Mouse (Mus musculus) adrenal gland, adult 18-20 months (tissue): ENCODE measurements at regions not wholly inside any gene's neighbourhood (a gene's known extent, or its start where the extent isn't known, plus 50 kb on each side); places are given as distances from the start of the nearest gene placed in this dataset.
A peak's percentile ranks its signal among the peaks of the same experiment; 100 is the strongest.

ENCODE experiments used
- DNase-seq, 2 experiments: peaks; one replicate each; pipeline ENCODE4 v3.0.0; 2021 to 2022; ENCODE audit warnings: low spot score in 2 of 2

DNA sequence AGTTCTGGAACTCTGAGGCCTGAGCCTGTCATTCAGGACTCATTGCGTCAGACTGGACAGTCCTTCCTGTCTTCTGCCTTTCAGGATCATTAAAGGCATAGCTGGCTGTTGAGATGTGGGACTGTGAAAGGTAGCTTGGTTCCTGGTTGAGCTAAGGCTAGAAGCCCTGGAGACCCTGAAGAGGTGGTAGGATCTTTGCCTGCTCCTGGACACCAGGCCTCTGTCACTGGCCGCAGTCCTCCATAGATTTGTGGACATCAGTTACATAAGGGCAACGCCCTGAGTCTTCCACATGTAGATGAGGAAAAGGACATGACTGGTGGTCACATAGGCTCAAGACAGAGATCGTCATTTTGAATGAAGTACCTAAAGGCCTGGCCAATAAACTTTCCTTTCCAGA lies 127.9 kb downstream of the Opa1 start:
- no peak for DNase-seq

DNA sequence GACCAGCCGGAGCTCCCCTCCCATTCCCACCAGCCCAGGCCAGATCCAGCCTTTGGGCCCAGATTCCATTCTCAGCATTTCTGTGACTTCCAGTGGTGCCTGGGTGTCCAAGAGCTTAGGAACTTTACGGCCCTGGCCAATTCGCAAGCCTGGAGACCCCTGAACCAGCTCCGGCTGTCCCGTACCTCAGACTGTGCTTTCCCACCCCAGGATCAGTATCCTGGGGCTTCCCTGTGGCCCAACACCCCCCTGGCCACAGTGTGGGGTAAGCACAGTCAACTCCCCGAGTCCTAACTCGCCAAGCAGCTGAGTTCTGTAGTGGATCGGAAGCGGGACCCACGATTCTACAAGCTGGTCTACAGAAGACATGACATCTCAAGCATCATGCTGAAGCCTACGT lies 128.5 kb downstream of the Opa1 start:
- no peak for DNase-seq

DNA sequence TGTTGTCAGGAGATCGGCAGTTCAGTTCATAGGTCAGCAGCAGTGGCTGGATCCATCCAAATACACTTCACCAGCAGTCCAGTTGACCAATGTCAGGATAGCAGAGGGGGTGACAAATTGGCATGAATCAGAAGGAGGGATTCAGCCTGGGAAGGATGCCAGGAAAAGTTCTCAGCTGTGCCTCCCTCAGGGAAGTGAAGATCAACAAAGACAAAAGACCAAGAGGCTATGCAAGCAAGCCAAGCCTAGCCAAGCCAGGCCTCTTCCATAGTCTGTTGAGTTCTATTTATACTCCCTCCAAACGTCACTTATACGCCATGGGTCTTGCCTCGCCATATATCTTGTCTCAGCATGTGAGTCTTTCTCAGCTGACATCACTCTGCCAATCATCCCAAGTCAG lies 129.9 kb downstream of the Opa1 start:
- no peak for DNase-seq

DNA sequence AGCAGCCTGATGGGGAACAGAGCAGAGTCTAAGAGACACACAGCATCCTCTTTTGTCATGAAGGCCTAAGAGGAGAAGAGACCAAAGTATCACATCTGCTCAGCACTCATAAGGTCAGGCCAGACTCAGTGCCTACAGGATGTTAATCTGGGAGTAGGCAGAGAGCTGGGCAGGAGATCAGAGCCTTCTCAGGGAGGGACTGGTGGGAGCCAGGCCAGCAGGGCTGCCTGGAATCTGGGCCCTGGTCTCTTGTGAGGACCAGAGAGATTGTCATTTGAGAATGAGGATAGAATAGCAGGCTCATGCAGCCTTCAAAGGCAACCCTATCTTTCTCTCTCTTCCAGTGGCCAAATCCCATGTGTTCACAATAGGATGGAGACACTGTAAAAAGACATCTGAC lies 132.3 kb downstream of the Opa1 start:
- DNase-seq, result no peak

DNA sequence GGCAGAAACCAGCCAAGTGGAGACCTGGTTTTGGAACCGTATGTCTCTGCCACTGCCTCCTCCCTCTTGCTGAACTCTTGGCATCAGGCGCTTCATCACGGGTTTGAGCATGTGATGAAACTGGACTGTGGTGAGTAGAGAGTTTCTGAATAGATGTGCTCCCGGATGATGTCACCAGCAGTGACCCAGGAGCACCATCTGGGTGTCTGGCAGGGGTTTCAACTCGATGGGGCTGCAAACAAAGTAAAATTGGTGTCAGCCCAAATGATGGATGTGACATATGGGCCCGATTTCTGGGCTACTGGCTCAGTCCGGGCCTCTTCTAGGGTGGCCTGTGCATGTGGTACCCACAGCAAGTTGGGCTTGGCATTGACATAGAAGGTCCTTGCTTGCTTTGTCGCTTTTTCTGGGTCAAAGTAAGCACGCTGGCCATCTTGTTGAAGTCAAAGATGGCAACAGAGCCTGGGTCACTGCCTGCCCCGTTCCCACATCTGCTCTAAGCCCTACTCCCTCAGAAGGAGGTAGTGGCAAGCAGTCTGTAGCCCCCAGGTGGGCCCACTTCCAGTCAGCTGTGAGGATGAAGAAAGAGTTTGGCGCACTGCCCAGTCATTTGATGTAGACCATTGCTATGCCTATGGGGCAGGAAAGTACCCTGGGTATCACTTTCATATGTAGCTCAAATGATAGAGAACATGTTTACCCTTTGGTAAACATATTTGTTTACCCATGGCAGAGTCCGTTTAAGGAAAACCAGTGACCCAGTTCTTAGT lies 133.0 kb downstream of the Opa1 start:
- DNase-seq, result no peak

DNA sequence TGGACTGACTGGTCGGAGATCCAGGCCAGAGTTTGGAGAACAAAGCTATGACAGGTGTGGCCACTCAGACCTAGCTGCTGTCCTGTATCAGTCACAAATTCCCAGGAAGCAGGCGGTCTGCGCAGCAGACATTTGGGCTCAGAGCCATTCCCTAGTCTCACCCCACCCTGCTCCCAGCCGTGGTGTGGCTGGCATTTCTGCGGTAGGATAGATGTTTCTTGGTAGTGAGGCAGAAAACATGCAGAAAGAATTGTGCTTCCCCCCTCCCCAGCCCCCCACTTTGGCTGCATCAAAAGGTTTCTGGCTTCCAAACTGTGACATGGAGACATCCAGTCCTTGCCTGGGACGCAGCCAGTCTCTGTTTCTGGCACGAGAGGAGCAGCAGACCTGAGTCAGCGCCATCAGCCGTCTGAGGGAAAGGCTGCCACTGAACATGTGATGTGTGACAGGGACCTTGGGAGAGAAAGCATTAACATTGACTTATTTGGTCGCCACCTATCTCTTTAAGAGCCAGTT lies 135.5 kb downstream of the Opa1 start:
- DNase-seq, result peak in 1 of 2 experiments; percentile 24

DNA sequence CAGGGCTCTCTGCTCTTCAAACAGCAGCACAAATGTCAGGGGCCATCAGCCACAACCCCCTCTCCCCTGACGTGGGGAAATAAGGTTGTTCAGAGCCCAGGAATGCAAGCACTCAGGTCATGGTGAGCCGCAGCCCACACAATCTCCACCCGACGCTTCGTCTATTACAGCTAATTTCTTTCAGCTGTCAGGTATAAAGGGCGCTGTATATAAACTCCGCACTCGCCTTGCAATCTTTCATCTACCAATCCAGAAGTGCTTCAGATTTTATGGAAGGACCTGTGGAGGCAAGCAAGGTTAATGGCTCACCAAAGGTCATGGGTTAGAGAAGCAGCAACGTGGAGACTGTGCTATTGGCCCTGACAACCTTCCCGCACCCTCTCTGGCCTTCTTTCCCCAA lies 139.8 kb downstream of the Opa1 start:
- DNase-seq, result no peak

DNA sequence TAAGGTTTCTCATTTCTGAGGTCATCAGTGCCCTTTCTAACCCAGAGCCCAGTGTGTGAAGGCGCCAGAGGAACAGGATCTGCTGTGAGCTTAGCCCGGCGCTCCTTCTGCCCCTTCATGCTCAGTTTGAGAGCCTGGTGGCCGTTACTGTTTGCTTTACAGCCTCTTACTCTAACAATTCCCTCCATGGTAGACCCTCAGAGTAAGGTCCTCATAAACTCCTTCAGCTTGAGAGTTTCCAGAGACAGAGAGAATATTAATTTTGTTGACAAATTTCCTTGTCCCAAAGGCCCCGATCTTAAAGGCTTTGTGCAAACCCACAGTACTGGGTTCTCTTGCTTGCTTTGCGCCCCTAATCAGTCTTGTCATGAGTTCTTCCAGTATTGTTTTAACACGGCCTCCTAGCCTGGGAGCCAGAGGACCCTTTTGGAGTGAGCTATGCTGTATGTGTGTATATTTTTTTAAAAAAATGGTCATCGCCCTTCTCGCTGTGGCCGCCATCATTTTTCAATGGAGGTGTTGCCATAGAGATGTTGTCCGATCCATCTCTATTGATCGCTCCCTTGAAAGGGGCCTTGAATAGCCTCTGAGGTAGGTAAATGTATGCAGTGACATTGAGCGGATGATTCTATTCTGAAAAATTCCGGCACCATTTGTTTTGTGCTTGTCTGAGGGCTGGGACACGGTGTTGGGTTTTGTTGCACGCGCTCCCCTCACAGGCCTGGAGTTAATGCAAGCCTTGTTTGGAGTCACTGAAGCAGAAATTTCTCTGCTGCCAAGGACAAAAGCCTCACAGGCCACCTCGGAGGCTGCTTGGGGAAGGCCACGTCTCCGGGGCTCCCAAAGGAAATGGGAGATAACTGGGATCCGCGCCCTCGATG lies 140.7 kb downstream of the Opa1 start:
- DNase-seq, result no peak

DNA sequence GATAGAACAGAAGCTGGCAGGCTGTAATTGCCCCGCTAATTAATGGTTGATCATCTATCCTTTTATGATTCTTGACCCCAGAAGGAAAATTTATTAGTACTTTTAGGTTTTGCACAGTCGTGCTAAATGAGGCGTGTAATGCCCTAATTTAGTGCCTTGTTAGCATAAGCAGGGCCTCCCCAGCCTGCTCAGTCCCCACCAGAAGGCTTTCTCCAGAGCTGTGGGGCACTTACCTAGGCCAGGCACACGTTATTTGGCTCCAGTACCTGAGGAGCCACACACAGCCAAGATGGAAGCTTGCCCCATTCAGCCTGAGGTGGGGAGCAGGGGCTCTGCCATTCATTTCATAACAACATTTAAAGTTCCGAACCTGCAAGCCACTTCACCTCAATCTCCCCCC lies 146.0 kb downstream of the Opa1 start:
- no peak for DNase-seq

DNA sequence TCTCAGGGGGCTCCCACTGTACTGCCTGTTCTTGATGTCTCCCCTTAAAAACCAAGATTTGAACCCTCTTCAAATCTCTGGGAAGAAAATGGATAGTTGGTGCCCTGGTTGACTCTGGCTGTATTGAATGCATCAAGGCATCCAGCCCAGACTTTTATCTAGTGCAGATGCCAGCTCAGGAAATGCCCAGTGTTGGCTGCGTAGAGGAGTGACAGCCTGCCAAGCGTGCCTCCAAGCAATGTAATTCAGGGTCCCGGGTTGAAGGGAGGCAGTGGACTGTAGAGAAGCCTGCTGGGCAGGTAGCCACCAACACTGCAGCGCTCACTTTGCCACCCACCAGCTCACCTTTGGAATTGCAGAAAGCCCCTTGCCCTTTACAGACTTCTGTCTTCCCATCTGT lies 146.4 kb downstream of the Opa1 start:
- no peak for DNase-seq

DNA sequence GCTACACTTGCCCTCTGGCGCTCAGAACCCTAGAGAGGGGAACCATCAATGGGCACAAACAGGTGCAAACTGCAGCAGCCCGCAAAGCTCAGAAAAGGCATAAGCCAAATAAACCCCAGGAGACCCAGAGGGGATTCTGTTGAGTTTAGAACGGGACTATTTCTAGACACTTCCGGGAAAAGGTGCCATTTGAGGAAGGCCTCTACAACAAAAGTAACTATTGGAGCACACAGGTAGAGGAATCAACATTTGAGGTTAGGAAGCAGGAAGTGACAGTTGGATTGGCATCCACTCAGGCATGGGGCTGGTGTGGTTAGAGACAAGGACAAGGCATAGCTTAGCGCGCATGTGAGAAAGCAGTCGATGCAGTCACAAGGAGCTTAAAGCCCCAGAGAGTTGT lies 148.3 kb downstream of the Opa1 start:
- DNase-seq, result no peak

DNA sequence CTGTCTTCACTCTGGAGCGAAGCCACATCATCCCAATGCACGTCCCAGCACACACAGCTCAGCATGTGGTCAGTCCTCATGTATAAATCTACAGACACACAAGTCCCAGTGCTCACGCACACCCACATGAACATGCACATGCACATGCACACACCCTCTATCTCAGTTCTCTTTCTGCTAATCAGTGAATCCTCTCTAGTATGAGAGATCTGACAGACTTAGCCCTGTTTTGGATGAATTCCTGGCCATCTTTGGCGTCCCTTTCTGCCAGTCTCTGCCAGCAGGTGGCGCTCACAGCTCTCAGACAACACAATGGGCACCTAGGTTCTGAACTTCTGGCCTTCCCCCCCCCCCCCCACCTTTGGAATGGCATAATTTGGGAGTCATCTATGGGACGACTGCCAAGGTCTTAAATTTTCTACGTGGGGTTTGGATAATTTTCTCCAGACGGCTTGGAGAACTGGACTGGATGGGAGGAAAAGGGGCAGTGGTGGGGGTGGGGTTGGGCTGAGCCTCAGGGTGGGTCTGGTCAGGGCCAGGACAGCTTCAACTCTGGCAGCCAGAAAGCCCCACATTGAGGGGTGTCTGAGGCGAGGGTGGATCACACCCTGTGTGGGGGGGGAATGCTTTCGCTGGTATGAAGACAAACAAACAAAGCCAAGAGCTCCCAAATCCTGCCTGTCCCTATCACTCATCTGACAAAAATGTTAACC lies 149.8 kb downstream of the Opa1 start:
- peak; percentile 86 to 91 for DNase-seq

DNA sequence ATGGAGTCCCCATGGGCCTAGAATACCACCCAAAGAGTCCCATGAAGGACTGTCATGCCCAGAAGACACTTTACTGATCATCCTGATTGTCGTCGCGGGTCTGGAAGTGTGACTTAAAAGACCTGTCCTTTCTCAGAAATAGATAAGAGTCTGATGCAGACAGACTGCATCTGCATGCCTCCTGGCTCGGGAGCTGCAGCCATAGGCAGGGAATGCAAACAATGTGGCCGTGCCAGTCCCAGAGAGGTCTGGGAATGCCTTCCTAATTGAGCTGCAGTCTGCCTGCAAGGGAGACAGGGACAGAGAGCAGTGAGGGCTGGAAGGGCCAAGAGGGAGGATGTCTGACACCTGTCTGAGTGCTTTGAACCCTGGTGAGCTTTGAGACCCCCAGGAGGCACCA lies 150.9 kb downstream of the Opa1 start:
- no peak for DNase-seq

DNA sequence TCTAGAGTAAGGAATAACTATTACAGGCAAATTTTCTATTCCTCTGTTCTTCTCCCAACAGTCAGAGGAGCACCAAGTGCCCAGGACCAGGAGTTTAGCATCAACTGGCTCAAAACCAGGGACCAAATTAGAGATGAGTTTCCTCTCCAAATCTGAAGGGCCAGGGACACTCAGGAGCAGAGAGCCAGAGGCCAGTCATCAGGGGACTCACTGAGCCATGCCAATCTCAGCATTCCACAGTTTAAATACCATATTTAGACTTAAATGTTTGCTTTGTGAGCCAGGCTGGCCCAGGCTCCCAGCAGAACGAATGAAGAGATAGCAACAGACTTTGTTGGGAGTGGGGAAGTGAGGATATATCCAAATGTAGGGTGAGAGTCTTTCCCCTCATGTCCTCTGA lies 153.8 kb downstream of the Opa1 start:
- DNase-seq, result no peak

DNA sequence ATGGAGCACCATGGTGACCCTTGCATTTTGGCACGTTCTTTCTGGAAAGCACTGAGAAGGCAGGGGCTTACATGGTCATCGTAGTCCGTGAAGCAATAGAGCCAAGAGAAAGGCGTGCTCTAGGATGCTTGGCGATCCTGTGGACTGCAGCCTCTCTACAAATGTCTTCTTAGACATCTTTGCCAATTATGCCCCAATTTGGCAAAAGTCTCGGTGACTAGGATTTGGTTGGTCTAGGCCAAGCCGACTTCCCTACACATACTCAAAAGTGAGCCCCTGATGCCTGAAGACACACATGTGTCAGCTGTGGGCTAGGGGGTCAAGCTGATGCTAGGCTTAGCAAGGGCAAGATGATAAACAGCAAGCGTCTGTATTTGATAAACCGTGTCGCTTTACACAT lies 154.7 kb downstream of the Opa1 start:
- DNase-seq, result no peak

DNA sequence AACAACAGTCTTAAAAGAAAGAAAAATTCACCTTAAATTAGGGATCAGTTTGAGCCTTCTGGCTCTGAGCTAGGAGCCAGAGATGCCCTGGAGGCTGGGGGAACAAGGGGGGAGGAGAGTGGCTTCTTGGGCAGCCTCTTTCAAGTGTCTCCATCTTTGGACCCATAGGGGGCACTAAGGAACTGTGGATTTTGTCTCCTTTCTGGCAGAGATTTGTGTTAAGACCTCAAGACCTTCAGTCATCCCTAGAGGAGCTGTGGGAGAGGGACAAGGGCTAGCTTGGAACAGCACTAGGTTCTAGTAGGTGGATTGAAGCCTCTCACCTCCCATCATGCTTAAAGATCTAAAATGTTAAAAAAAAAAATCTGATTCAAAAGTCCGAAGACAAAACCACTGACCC lies 155.2 kb downstream of the Opa1 start:
- DNase-seq, result peak; percentile 24 to 29

DNA sequence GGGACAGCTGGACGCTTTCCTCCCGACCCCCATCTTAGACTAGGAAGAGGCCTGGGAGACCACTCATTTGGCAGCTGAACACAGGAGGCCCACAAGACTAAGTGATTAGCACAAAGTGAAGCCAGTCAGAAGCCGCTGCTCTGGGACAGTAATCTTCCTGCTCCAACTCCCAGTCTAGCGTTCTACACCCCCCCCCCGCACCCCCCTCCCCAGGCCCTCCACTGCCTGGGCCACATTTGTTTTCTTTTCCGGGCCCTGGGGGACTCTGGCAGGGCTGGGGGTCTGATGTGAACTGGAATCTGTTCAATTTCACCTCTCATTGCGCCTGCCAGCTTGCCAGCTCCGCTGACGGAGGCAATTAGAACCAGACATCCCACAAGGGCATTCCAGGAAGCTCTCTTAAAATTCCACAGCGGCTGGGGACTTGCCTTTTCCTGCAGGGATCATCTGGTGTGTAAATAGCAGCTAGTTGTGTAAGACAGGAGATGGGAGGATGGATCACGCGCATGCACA lies 155.7 kb downstream of the Opa1 start:
- no peak for DNase-seq

DNA sequence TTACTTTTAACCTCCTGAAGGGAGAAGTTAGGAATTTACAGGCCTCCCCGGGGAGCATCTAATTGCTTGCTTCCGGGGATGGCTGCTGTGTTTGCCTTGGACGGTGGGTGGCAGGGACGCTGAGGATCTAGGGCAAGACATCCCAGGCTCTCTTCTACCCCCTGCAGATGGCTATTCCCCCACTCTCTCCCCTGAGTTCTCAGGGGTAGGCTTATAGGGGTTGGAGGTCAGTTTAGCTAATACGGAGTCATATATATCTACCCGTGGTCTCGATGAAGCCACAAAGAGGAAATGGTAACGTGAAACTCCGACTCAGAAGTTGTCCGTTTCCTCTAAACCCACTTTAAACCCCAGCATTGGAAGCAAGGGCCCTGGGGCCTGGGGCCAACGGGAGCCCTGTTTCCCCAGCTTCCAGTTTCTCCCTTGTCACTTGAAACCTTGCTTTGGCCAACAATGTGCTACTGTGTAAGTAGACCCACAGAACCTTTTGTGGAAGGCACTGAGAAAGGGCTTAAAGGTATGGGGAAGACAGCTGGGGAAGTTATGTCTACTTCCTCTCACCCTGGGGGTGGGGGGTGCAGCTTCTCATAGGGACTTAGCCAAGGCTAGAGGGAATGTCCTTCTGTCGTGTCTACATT lies 156.4 kb downstream of the Opa1 start:
- DNase-seq, result no peak

DNA sequence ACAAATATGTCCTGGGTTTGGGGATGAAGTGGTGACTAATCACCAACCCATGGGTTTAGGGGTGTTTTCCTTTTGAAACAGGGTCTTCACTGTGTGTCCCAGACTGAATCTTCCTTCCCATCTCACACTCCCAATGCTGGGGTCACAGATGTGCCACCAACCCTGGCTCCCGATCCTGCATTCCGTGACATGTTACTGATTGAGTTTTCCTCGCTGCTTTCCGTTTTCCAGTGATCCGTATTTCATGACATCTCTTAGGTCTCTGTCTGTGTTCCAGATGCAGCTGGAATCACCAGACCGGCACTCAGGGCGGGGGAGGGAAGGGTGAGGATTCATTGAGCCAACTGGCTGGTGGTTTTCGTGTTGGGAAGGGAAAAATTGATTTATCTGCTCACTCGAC lies 157.1 kb downstream of the Opa1 start:
- DNase-seq, result no peak

DNA sequence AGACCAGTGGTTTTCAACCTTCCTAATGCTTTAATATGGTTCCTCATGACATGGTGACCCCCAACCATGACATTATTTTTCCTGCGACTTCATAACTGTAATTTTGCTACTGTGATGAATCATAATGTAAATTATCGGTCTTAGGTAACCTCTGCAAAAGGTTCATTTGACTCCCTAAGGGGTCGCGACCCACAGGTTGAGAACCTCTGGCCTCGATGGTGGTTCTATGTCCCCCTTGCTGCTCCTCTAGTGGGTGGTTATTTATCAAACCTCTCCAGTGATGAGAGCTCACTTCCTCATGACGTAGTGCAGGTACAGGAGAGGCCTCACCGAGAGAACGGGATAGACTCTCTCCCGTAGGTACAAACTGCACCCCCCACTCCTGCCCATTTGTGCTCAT lies 158.9 kb downstream of the Opa1 start:
- DNase-seq, result no peak
